Mouse (Mus musculus) neutrophil, adult 83 days (primary cell): ENCODE measurements around the gene Gm35549. TPM values are rescaled to one million over a fixed set of nuclear protein-coding genes. Genes with fewer than 3 reads are reported as not detected.

Experiments
- total RNA-seq, 2 experiments: library from RNA; stranded (reverse); gene quantifications; one replicate each; pipeline ENCODE4 v1.2.4; 2023

Gene Gm35549
- not detected for total RNA-seq

DNA sequence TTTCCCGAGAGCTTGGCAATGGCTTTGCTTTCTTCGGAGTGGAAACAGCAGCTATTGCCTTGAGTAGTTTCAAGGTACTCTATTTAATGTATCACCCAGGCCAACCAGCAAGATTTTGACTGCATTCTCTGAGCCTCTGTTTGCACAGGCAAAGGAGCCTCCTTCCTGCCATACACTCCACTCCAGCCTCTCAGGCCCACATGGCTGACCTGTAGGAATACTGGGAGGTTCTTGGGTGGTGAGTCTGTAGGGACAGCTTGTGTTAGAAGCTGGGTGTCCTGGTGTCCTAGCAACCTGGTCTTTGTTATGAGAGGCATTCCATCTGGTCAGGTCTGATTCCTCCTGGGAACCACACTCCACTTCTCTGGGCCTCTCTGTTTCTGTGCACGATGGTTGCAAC lies at the start of gene Gm35549:
Gene Gm35549 (minus strand): TSS at position 276 of the 400 bp plus-strand sequence.

DNA sequence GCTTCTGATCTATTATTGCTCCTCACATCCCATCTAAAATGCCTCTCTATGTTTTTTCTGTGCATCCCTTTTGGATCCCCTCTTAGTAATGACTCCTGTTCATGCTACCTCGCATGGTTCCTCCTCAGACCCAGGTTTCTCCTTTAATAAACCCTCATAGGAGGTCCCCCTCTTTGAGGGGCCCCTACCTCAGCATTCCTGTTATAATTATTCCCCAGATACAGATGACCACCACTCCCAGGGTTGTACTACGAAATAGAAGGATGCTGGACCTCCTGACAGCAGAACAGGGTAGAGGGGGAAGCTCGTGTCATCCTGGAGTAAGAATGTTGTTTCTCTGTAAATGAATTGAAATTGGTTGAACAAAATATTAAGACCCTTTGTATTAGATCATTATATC lies 41.5 kb upstream of the Gm35549 start, which contains the start of gene Zkscan7:
Gene Zkscan7 (plus strand): TSS at position 301 of the 400 bp plus-strand sequence.

DNA sequence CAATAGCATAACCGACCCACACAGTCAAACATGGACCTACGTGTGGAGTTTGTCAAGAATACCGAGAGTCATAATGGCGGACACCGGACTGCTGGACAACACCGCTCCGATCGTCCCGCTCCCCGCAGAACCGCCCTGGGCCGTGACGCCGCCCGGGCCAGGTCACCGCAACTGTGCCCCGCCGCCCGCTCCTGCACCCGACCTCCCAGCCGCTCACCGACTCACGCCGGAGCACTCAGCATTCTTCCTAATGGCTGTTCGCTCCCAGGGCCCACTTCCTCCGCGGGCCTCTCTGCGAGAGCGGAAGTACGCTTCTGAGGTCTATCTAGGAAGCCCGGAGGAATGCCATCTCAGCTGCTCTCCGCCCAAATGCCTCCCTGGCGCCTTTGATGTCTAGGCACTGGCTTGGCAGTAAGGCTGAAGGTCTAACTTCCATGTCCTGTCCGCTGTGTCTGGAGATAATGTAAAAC lies 21.9 kb upstream of the Gm35549 start, which contains the start of gene Zfp445:
Gene Zfp445 (minus strand): TSS at position 310 of the 470 bp plus-strand sequence.

GRCm38 (mm10) chr9:122805053-122805844 lies 38.6 kb downstream of the Gm35549 start, which contains the start of gene Tcaim:
Gene Tcaim, plus strand, starts transcription at chr9:122805539.

Other genes with a start within 250 kb of the Gm35549 start
- gene Topaz1, start 96.7 kb downstream of the Gm35549 start, total RNA-seq, result not detected
- 1 to 10 TPM; 5.2 to 6.7 TPM for gene Tcaim, start 38.5 kb downstream of the Gm35549 start, total RNA-seq
- 10 to 100 TPM; 85.8 to 89.4 TPM for gene Zfp445, start 22.0 kb upstream of the Gm35549 start, total RNA-seq
- under 1 TPM; 0.53 to 0.77 TPM for gene Zkscan7, start 41.6 kb upstream of the Gm35549 start, total RNA-seq
- under 1 TPM; 0.66 to 0.79 TPM for gene Zfp105, start 79.0 kb upstream of the Gm35549 start, total RNA-seq
- gene 1110059G10Rik, start 107.0 kb upstream of the Gm35549 start, total RNA-seq, result 10 to 100 TPM; 21.9 to 24.3 TPM
- 10 to 100 TPM; 80.6 to 82.8 TPM for gene Kif15, start 107.0 kb upstream of the Gm35549 start, total RNA-seq
- 1 to 10 TPM; 3.2 to 4.1 TPM for gene Tmem42, start 177.3 kb upstream of the Gm35549 start, total RNA-seq
- gene Tgm4, start 190.7 kb upstream of the Gm35549 start, total RNA-seq, result not detected